Mouse (Mus musculus) gastrocnemius, postnatal 36 days (tissue): ENCODE data around the gene Anpep. TPM values are rescaled to one million over a fixed set of nuclear protein-coding genes. Genes with fewer than 3 reads are reported as not detected.

Experiments used
- total RNA-seq, 2 experiments: library from RNA; stranded (reverse); gene quantifications; 2 replicates each; pipeline ENCODE4 v1.2.3; 2021

The Anpep gene
- total RNA-seq, 2 experiments from 2014 or later: 3.6 to 4.8 TPM

Other genes with a start within 250 kb of the Anpep start
- gene Rhcg, start 243.4 kb downstream of the Anpep start, total RNA-seq: not detected
- gene Ticrr, start 200.9 kb downstream of the Anpep start, total RNA-seq: under 1 TPM; 0.12 to 0.20 TPM
- under 1 TPM; 0.52 to 0.71 TPM for gene Kif7, start 145.3 kb downstream of the Anpep start, total RNA-seq
- gene Plin1, start 128.2 kb downstream of the Anpep start, total RNA-seq: 1 to 10 TPM; 3.5 to 6.5 TPM
- gene Pex11a, start 117.9 kb downstream of the Anpep start, total RNA-seq: 10 to 100 TPM in 1 of 2 experiments, 1 to 10 TPM in 1; 9.8 to 11.5 TPM
- not detected for gene Wdr93, start 117.9 kb downstream of the Anpep start, total RNA-seq
- not detected for gene Mesp1, start 67.3 kb downstream of the Anpep start, total RNA-seq
- gene Mesp2, start 50.3 kb downstream of the Anpep start, total RNA-seq: not detected
- 10 to 100 TPM; 16.0 to 17.9 TPM for gene Ap3s2, start 59.6 kb upstream of the Anpep start, total RNA-seq
- 1 to 10 TPM; 2.8 to 3.5 TPM for gene Arpin, start 74.3 kb upstream of the Anpep start, total RNA-seq
- gene Zfp710, start 163.8 kb upstream of the Anpep start, total RNA-seq: 10 to 100 TPM; 24.2 to 26.5 TPM